Mouse (Mus musculus): Measurements from ENCODE around the gene F2rl2.

The F2rl2 gene

GRCm38 (mm10) chr13:95697874-95698273 is 1.2 kb downstream of the F2rl2 start:
- DNase-seq (ENCODE audit: low read depth, low spot score), result no peak

- no peak for DNase-seq (ENCODE audit: low read depth, low spot score)
Observed at GRCm38 (mm10) chr13:95703376-95703775, 6.7 kb downstream of the F2rl2 start.

- DNase-seq (ENCODE audit: low read depth, low spot score), result no peak
Observed at GRCm38 (mm10) chr13:95705589-95705988, 8.9 kb downstream of the F2rl2 start.

- DNase-seq (ENCODE audit: low read depth, low spot score), result no peak
Observed at GRCm38 (mm10) chr13:95712054-95712453, 15.4 kb downstream of the F2rl2 start.

GRCm38 (mm10) chr13:95712570-95713268 is 16.1 kb downstream of the F2rl2 start:
- DNase-seq (ENCODE audit: low read depth, low spot score), result no peak

GRCm38 (mm10) chr13:95714271-95714975 is 17.8 kb downstream of the F2rl2 start:
- DNase-seq (ENCODE audit: low read depth, low spot score), result no peak

GRCm38 (mm10) chr13:95715356-95715755 is 18.7 kb downstream of the F2rl2 start:
- DNase-seq (ENCODE audit: low read depth, low spot score), result no peak

GRCm38 (mm10) chr13:95719320-95720232 is 22.9 kb downstream of the F2rl2 start:
- peak; percentile 60 for DNase-seq (ENCODE audit: low read depth, low spot score)

- DNase-seq (ENCODE audit: low read depth, low spot score), result no peak
Observed at GRCm38 (mm10) chr13:95730491-95730890, 33.8 kb downstream of the F2rl2 start.

- DNase-seq (ENCODE audit: low read depth, low spot score), result no peak
Observed at GRCm38 (mm10) chr13:95739651-95740050, 43.0 kb downstream of the F2rl2 start.

GRCm38 (mm10) chr13:95741813-95742689 is 45.4 kb downstream of the F2rl2 start:
- no peak for DNase-seq (ENCODE audit: low read depth, low spot score)

- DNase-seq (ENCODE audit: low read depth, low spot score), result no peak
Observed at GRCm38 (mm10) chr13:95742881-95743466, 46.3 kb downstream of the F2rl2 start.

- no peak for DNase-seq (ENCODE audit: low read depth, low spot score)
Observed at GRCm38 (mm10) chr13:95745451-95745850, 48.8 kb downstream of the F2rl2 start.

- DNase-seq (ENCODE audit: low read depth, low spot score), result no peak
Observed at GRCm38 (mm10) chr13:95746509-95746908, 49.9 kb downstream of the F2rl2 start.

- no peak for DNase-seq (ENCODE audit: low read depth, low spot score)
Observed at GRCm38 (mm10) chr13:95747101-95747500, 50.4 kb downstream of the F2rl2 start.

- no peak for DNase-seq (ENCODE audit: low read depth, low spot score)
Observed at GRCm38 (mm10) chr13:95747541-95747940, 50.9 kb downstream of the F2rl2 start.
